Mouse (Mus musculus): ENCODE measurements around the gene Efcab5. TPM values are rescaled to one million over a fixed set of nuclear protein-coding genes. Genes with fewer than 3 reads are reported as not detected.
"Not testable (repeated sequence)": the region's sequence is repeated elsewhere in the genome, so short reads cannot be mapped to it uniquely, and the experiment has no call there.

Efcab5 gene
- total RNA-seq, 2 experiments from 2014 or later, result 0.41 to 0.76 TPM

- no peak for DNase-seq
Observed at GRCm38 (mm10) chr11:77095206-77095605, 93.6 kb downstream of the Efcab5 start.

- no peak for DNase-seq
Observed at GRCm38 (mm10) chr11:77094136-77094535, 94.6 kb downstream of the Efcab5 start.

- peak; percentile 71 for DNase-seq
Observed at GRCm38 (mm10) chr11:77093208-77093607, 95.6 kb downstream of the Efcab5 start.

- no peak for DNase-seq
Observed at GRCm38 (mm10) chr11:77089162-77089561, 99.6 kb downstream of the Efcab5 start.

GRCm38 (mm10) chr11:77087004-77087403, 101.8 kb downstream of the Efcab5 start:
- no peak for DNase-seq

- no peak for DNase-seq
Observed at GRCm38 (mm10) chr11:77084001-77084682, 104.6 kb downstream of the Efcab5 start.

GRCm38 (mm10) chr11:77079361-77079760, 109.4 kb downstream of the Efcab5 start:
- no peak for DNase-seq

- DNase-seq, result peak; percentile 93
Observed at GRCm38 (mm10) chr11:77078273-77079134, 110.3 kb downstream of the Efcab5 start, which contains the start of gene Nsrp1. Nsrp1 (minus strand) TSS chr11:77078435.

GRCm38 (mm10) chr11:77077792-77078191, 111.0 kb downstream of the Efcab5 start:
- peak; percentile 28 for DNase-seq

GRCm38 (mm10) chr11:77077331-77077730, 111.4 kb downstream of the Efcab5 start:
- DNase-seq, result not testable (repeated sequence)

- peak; percentile 34 for DNase-seq
Observed at GRCm38 (mm10) chr11:77070721-77071120, 118.0 kb downstream of the Efcab5 start.

GRCm38 (mm10) chr11:77068825-77069224, 119.9 kb downstream of the Efcab5 start:
- DNase-seq, result no peak

- DNase-seq, result no peak
Observed at GRCm38 (mm10) chr11:77063406-77063805, 125.4 kb downstream of the Efcab5 start.

- DNase-seq, result peak; percentile 40
Observed at GRCm38 (mm10) chr11:77061951-77062350, 126.8 kb downstream of the Efcab5 start.

- no peak for DNase-seq
Observed at GRCm38 (mm10) chr11:77042816-77043215, 146.0 kb downstream of the Efcab5 start.

GRCm38 (mm10) chr11:77041891-77042290, 146.9 kb downstream of the Efcab5 start:
- no peak for DNase-seq

Small RNAs within 50 kb of the gene (microRNA-seq; reads per million reads assigned to microRNA genes)
- gene Mir423, result 1,864 to 6,484 reads per million in 2 experiments

Other genes with a start within 250 kb of the Efcab5 start
- under 1 TPM; 0.62 to 0.74 TPM for gene Slc6a4, start 190.4 kb downstream of the Efcab5 start, total RNA-seq (2021)
- gene Nsrp1, start 110.5 kb downstream of the Efcab5 start, total RNA-seq (2021), result 10 to 100 TPM; 14.9 to 15.2 TPM
- 10 to 100 TPM; 92.1 to 98.9 TPM for gene Ssh2, start 27.3 kb upstream of the Efcab5 start, total RNA-seq (2021)

Measured in heart, postnatal 4 days (tissue).